Mouse (Mus musculus) ES-E14 (cell line): ENCODE measurements around the gene Ppil6.

ENCODE experiments used
- CHD2 ChIP-seq: IDR thresholded peaks from 2 replicates; pipeline ENCODE4 v1.6.1; 2014; ENCODE audit warnings: mild to moderate bottlenecking, low read depth, low read length, inconsistent platforms
- MAFK ChIP-seq: IDR thresholded peaks from 2 replicates; pipeline ENCODE4 v1.6.1; 2014; ENCODE audit warnings: mild to moderate bottlenecking, low read depth, low read length, inconsistent platforms; ENCODE audit not compliant: insufficient read depth

DNA sequence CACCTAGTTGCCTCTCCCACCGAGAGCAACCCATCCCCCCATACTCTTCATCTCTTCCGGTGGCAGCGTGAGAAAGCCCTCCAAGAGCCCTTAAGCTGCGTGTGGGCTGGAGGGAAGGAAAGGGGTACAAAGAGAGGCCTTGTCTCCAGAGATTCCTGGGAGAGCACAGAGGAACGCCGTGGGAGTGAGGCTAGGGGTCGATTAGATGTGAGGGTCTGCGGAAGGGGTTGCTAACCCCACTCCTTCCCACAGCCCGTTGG, 13.3 kb upstream of the Ppil6 start:
- no peak for TF ChIP-seq MAFK
- no peak for TF ChIP-seq CHD2
